Mouse (Mus musculus): ENCODE measurements around the gene Slc5a4a. TPM values are rescaled to one million over a fixed set of nuclear protein-coding genes. Genes with fewer than 3 reads are reported as not detected.

Slc5a4a gene
- polyA plus RNA-seq, 1 experiment from 2014 or later = not detected

GRCm38 (mm10) chr10:76229627-76230026, 82.4 kb downstream of the Slc5a4a start:
- Histone ChIP-seq H3K27ac (replicated peaks) (no peak overlapping the region), H3K4me1 (no peaks in the 10 kb centered on the region), H3K9me3 (no peaks in the 10 kb centered on the region), H3K4me3 (no peak overlapping the region), H3K36me3 (replicated peaks) (peaks cover 17% of the 10 kb centered on the region), H3K27me3 (replicated peaks; ENCODE audit: low read depth, poor library complexity, severe bottlenecking) (no peaks in the 10 kb centered on the region)
- 65% methylated on average over 1 of the region's 1 CpGs for WGBS
- no peak for DNase-seq (ENCODE audit: low spot score)

DNA sequence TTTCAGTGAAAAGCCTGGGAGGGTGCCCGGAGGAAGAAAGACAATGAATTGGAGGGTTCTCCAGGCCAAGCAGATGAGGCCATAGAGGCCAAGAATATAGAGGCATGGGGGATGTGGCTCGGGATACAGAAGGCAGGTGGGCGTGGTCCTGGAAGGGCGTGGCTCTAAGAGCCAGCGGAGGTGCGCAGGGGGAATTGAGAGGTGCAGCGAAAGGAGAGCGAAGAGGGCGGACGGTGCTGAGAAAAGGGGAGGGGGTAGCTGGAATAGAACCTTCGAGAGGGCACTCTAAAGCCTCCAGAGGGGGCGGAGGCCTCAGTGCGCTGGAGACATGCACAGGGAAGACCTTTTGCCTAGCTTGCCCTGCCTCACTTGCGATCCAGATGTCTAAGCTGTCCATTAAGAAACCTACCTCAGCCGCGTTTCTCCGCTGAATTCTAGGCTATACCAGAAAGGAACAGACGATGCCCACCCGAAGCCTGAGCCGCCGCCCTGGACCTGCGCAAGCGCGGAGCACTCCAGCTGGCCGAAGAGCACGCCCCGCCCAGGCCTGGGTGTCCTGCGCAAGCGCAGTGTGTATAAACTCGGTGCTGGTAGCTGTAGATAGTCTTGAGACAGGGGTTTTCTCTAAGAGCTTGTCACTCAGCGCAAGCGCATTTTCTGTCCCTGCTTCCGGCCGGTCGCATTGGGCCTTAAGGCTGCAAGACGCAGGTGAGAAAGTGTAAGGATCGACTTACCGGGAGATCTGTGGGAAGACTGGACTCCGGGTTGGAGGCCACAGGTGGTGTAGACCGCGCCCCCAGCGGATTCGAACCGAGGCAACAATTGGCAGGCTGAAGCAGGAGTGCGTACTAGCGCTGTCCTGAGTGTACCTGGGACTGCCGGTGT, 90.3 kb downstream of the Slc5a4a start, which contains the start of gene Prmt2:
Gene Prmt2, minus strand, starts transcription at position 525 of the 885 bp plus-strand sequence.
- peak; percentile 96 for DNase-seq (ENCODE audit: low spot score)
- Histone ChIP-seq H3K4me3 (peak within 1 kb of the TSS; percentile 82), H3K27ac (replicated peaks) (peak within 1 kb of the TSS; percentile 86), H3K9me3 (no peaks in the 10 kb centered on the region), H3K36me3 (replicated peaks) (peaks cover 7% of the 10 kb centered on the region; the same call in 1 of the 2 replicates), H3K27me3 (replicated peaks; ENCODE audit: low read depth, poor library complexity, severe bottlenecking) (no peaks in the 10 kb centered on the region), H3K4me1 (peaks cover 17% of the 10 kb centered on the region)
- WGBS = under 1% methylated on average over 47 of the region's 47 CpGs

MicroRNAs encoded within 50 kb of the gene (microRNA counts, 519-probe panel; counts per million panel counts)
- microRNA mmu-miR-678 = 188 counts per million, percentile 57 among the panel's probes with 10 or more counts

Small RNAs within 50 kb of the gene (microRNA-seq; reads per million reads assigned to microRNA genes)
- not detected for gene Mir678

Other genes starting within 250 kb of the Slc5a4a start
- 284 and 291 TPM in 2 replicates for gene Smarcb1, start 225.8 kb upstream of the Slc5a4a start, polyA plus RNA-seq (2016; fragmentation: Nextera tagmentation; extraction: Ambion mirVana)
- 8.4 and 9.6 TPM in 2 replicates for gene Chchd10, start 214.3 kb upstream of the Slc5a4a start, polyA plus RNA-seq (2016; fragmentation: Nextera tagmentation; extraction: Ambion mirVana)
- gene Mmp11, start 211.0 kb upstream of the Slc5a4a start, polyA plus RNA-seq (2016; fragmentation: Nextera tagmentation; extraction: Ambion mirVana) = 36.7 and 46.4 TPM in 2 replicates
- gene Gm867, start 206.8 kb upstream of the Slc5a4a start, polyA plus RNA-seq (2016; fragmentation: Nextera tagmentation; extraction: Ambion mirVana) = 0.29 and 0.56 TPM in 2 replicates
- 0.42 and 1.1 TPM in 2 replicates for gene Vpreb3, start 204.4 kb upstream of the Slc5a4a start, polyA plus RNA-seq (2016; fragmentation: Nextera tagmentation; extraction: Ambion mirVana)
- gene Gm5134, start 192.9 kb upstream of the Slc5a4a start, polyA plus RNA-seq (2016; fragmentation: Nextera tagmentation; extraction: Ambion mirVana) = 0.10 TPM in 1 of 2 replicates, not detected in the other
- 38.4 and 41.2 TPM in 2 replicates for gene Zfp280b, start 114.8 kb upstream of the Slc5a4a start, polyA plus RNA-seq (2016; fragmentation: Nextera tagmentation; extraction: Ambion mirVana)
- not detected in 2 replicates for gene Slc5a4b, start 36.5 kb upstream of the Slc5a4a start, polyA plus RNA-seq (2016; fragmentation: Nextera tagmentation; extraction: Ambion mirVana)
- gene Prmt2, start 90.4 kb downstream of the Slc5a4a start, polyA plus RNA-seq (2016; fragmentation: Nextera tagmentation; extraction: Ambion mirVana) = 62.2 and 64.5 TPM in 2 replicates
- gene S100b, start 106.4 kb downstream of the Slc5a4a start, polyA plus RNA-seq (2016; fragmentation: Nextera tagmentation; extraction: Ambion mirVana) = 0.10 TPM in 1 of 2 replicates, not detected in the other
- 6.6 and 6.9 TPM in 2 replicates for gene Dip2a, start 197.8 kb downstream of the Slc5a4a start, polyA plus RNA-seq (2016; fragmentation: Nextera tagmentation; extraction: Ambion mirVana)

All from embryonic facial prominence, embryonic 10.5 days (tissue).